Mouse (Mus musculus): ENCODE measurements around the gene Ccrl2.

The Ccrl2 gene

DNA sequence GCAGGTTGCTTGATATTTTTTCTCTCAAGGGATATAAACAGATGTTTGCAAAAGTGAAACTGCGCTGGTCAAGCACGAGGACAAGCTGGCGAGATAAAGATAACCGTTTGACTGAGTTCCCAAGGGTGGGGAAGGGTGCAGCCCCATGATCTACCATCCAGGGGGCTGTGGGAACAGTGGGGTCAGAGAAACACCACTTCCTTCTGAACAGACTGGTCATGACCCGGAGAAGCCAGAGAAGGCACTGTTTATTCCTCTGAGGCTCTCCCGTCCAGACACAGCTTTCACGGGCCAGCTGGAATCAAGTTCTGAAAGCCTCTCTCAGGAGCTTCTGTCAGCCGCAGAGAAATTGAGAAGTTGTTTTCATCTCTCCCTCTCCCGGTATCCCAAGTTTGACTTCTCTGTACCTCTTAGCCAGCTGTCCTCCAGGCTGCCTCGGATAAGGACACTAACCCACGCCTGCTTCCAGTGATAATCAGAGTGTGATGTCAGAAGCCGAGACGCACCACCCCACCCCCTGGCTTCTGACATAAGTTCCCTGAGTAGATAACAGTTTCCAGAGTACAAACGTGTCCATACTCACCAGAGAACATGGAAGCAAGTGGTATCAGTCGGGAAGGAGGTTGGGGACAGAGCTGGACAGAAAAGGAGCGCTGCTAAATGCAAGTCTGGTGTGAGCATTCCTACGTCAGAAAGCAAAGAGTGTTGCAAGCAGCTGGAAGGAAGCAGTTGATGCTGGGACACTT is at the start of gene Ccrl2:
Gene Ccrl2, minus strand, starts transcription at position 722 of the 746 bp plus-strand sequence.
- no peak for DNase-seq

DNA sequence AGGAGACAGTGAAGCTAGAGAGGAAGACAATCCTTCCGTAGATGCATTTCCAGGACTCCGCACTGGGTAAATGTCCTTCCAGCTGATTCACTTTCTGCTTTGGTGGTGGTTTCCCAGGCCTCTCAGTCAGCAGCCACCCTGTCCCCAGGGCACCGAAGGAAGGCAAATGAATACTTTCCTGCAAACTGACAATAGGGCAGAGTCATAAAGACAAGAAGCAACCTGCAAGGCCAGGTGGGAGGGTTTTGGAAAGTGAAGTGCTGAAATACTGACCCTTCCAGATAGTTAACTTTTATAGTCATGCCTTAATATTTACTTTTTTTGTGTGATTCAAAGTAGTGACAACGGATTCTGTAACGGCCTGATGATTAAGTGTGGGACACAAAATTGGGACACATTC is 46.6 kb upstream of the Ccrl2 start:
- DNase-seq = no peak

DNA sequence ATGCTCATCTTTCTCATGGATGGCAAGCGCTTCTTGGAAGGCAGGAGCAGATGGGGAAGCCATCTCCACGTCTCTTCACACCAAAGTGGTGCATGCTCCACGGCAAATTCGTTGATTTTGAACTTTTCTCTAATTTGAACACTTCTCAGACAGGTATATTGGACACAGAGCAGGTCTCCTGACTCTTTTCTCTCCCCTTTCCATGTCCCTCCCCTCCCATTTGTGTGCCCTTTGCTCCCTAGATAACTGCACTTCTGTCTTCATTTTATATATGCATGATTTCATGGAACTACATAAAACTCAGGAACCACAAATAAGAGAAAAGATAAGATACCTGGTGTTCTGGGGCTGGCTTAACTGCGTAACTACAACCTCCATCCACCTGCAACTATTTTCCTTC is 46.0 kb upstream of the Ccrl2 start:
- no peak for DNase-seq

DNA sequence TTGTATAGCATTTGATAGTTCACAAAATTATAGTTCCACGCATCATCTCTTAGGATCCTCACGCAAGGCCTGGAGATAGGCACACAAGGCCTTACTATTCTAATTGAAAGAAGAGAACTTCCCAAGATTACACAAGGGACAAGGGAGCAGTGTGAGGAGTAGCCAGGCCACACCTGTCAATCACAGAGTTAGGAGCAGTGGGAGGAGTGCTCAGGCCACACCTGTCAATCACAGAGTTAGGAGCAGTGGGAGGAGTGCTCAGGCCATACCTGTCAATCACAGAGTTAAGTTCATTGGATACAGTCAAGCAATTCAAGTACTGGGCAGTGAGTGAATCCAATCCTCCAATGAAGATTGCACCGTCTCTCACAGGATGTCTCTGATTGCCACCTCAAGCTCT is 43.1 kb upstream of the Ccrl2 start:
- no peak for DNase-seq

DNA sequence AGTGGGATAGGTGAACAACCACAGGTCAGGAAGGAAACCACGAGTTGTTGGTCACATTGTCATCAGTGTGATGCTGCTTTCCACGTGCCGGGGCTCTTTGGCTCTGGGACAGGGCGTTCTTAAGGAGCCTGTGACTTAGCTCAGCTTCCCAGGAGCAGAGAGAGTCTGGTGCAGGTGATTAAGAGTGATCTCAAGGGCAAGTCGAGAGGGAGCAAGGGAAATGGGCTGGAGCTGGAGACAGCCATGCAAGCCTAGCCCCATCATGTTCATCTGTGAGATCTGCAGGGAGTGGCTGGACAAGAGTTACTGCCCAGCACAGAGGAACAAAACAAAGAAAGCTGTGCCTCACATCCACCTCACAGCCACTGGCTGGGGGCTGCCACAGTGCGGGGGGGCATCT is 40.2 kb upstream of the Ccrl2 start:
- DNase-seq = no peak

DNA sequence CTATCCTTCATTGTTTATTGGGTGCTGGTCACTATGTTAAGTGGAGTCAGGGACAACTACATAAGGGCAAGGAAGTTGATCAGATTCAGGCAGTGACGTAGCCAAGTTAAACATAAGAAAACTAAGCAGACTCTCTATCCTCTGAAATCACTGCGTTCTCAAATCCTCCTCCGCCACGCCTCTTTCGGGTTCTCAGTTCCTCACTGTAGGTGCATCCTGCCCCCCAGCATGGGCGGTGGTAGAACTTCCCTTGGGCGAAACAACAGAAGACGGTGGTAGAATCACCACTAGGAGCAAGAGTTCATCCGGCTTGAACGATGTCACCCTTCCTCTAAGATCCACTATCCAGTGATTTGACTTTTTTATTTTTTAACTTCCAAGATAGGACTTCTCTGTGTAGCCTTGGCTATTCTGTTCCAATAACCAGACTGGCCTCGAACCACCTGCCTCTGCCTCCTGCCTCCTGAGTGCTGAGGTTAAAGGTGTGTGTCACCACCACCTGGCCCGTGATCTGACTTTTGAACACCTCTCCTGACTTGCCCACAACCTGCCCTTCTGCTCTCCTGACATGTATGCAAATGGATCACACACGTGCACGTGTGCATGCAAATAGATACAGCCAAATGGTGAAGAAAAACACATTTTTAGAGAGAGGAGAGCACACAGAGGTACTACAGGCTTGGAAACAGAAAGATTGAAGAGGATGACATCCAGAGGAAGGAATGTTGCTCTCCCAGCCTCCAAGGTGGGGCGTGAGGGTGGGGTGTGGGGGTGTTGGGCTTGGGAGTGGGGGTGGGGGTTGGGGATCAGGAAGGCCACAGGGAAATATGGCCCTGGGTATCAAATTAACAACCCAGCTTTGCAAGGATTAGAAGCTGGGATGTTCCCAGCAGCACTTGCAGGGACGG is 39.4 kb upstream of the Ccrl2 start:
- DNase-seq = no peak

DNA sequence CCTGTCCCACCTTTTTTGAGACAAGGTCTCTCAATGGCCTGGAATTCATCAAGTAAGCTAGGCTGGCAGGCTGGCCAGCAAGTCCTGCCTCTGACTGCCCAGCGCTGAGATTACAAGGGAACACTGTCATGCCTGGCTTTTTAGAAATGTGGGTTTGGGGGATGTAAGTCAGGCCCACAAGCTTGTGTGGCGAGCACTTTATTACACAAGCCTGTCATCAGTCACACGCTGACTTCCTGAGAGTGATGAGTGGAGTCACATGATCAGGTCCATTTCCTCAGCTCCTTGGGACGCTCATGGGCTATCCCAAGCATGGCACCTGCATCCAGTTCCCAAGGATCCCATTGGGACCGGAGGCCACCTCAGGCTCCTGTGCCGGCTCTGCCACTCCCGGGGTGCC is 38.4 kb upstream of the Ccrl2 start:
- DNase-seq = no peak

DNA sequence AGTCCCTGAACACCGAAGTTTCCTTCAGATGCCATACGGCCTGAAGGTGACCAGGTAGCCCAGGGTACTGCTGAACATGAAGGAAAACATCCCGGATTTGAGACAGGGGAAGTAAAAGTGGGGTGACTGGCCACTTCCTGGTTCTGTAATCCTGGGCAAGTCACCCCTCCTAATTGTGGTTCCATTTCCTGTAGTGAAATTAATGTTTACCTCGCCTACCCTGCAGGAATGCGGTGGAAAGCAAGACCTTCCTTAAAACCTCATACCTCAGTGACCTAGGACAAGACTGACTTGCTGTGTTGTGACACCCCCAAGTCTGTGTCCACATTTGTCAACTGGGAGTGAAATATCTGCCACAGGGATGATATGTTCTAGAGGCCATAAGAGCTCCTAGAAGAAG is 37.3 kb upstream of the Ccrl2 start:
- no peak for DNase-seq

DNA sequence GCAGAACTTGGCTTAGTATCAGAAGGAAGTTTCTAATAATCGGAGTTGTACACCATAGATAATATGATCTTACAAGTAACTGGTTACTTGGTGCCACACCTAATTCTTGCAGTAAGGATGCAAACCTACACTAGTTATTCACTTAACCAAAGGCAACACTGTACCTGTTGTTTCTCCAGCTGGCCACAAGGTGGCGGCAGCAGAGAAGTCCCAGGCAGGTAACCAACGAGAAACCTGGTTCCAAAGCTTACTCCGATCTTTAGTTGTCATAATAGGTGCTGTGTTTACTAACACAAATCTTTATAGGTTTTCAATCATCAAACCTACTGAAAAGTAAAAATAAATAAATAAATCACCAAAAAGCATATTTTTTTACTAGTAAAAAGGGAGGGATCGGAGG is 35.8 kb upstream of the Ccrl2 start:
- peak; percentile 55 for DNase-seq

DNA sequence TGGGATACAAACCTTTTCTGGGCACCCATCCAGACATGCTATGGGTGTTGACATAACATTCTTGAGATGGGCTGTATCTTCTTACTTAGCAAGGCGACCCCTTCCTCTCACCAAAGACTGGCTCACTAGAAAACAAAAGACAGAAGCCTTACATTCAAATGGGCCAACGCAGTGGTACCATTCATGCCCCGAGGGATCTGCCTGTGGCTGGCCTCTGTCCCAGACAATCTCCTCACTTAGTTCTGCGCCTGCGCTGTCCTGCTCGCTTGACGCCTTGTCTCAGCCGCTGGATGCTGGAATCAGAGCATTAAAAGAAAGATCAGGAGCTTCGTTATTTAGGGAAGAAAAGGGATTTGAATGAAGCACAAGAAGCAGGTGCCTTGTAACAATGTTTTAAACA is 35.3 kb upstream of the Ccrl2 start:
- peak; percentile 45 for DNase-seq

DNA sequence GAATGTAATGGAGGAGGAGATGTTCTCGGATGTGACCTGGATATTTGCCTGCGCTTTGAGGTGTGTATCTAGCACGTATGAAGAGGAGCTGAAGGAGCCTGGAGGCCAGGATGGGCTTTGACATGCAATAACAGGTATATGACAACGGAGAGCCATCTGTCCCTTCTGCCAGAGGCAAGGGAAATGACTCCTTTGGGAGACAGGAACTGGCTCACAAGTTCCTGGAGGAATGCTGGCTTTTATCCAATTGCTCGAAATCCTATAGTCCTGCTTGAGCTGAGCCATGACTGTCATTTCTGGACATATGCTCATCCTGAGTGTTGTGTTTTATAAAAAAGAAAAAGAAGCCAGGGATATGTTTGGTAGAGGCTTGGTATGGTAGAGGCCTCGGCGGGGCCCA is 31.6 kb upstream of the Ccrl2 start:
- DNase-seq = no peak

DNA sequence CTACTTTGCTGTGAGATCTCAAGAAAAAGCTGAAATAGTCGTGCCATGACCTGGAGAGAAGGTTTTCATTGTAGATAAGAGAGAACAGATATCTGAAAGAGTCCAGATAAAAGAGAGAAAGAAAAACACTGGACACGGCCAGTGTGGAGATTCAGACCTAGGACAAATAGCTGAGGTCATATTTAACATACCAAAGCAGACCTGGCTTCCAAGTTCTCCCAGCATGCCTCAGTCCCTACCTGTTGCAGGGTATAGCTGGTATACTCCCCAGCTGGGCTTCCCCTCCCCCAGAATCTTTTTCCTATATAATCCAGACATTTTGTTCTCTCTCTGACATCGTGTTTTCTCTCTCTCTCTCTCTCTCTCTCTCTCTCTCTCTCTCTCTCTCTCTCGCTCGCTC is 30.6 kb upstream of the Ccrl2 start:
- DNase-seq = no peak

DNA sequence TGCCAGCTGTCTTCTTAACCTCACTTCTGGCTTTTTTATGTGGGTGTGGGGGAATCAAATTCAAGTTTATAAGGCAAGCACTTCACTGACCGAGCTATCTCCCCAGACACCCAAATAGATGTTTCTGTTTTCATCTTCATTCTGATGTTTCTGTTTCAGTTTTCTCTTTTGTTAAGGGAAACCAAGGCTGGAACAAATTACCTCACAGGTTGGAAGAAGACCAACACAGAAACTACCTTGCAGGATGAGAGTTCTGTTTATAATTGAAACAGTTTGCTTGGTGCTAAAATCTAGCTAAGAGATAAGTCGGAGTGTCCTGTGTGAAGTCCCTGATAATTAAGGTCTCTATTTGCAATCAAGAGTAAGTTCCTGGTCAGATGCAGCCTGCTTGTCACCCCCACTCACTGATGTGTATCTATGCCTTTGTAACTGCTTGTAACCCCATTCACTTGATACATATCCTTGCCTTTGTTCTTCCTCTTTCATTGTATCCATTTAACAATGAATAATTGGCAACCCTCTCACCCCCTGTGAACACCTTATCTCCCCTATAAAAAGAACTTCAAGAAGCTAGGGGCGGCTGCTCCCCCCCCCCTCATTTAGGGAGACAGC is 29.8 kb upstream of the Ccrl2 start:
- no peak for DNase-seq

DNA sequence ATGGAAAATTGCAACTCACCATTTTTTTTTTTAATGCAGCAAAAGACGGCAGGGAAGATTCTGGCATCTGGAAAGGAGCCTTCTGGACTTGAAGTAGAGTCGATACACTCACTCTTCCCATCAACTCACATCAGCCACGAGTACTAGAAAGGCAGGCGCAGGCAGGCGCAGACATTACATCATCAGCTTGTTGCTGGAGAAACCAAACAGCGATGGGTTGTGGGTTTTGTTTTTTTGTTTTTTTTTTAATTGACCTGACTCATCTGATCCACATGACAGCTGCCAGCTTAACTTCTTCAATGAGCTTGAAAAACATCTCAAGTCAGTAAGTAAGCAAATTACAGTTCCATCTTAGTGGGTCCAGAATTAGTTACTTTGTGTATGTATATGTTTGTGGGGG is 28.8 kb upstream of the Ccrl2 start:
- DNase-seq = no peak

DNA sequence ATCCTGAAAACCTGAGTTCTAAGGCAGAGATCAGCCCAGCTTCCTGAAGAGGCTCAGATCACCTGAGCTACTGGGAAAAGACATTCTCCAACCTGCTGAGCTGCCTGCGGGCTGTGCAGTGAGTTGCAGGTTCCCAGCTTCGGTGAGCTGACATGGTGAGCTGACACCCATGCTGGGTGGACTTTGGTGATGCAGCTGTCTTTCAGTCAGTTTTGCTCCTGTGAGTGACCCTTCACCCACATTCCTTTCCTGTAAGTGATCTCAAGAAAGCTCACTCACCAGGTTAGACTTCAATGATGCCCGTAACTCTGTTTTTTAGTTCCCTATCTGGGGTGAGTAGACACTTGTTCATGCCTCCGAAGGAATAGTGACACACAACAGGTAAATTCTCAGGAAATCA is 28.0 kb upstream of the Ccrl2 start:
- DNase-seq = no peak

DNA sequence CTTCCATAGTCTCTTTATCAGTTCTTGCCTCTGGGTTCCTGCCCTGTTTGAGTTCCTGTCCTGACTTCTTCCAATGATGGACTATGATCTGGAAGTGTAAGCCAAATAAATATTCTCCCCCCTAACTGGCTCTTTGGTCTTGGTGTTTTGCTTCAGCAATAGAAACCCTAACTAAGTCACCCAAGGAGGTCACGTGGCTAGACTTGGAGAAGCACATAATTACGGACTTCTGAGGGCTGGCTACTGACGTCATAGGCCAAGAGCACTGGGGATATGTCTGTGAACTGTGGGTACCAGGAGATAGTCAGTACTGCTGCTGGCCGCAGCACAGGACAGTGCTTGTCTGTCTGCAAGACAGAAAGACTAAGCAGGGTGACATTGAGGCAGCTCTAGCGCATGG is 24.4 kb upstream of the Ccrl2 start:
- no peak for DNase-seq

DNA sequence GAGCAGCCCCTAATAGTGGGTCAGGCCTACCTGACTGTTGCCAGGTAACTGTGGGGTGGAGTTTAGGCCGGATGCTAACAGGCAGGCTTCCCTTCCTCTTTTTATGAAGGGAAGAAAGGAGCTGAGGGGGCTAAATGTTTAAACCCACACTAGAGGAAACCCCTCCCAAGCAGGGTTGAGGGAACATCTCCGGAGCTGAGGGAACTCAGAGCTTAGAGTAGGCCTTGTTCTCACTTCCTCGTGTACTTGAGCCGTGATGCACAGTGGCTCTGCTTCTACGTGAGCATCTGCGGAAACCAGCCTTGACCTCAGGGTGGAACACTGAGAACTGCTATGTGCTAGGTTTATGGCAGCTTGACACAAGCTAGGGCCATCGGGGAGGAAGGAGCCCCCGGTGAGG is 23.5 kb upstream of the Ccrl2 start:
- DNase-seq = no peak

DNA sequence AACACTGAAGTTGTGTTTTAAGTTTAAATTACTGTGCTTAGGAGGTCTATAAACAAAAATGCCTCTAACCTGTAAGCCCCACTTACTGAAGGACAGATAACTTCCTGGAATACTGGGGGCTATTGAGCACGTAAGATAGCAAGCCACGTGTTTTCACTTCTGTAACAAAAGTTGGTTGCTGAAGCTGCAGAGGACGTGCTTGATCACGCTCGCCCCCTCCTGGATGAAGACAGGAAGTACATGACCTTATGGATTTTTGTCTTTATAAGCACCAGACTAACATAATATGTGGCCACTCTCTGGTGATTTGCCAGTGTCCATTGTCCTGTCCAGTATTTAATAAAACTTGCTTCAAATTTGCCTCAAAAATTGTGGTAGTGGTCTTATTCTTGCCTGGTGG is 20.4 kb upstream of the Ccrl2 start:
- DNase-seq = no peak

DNA sequence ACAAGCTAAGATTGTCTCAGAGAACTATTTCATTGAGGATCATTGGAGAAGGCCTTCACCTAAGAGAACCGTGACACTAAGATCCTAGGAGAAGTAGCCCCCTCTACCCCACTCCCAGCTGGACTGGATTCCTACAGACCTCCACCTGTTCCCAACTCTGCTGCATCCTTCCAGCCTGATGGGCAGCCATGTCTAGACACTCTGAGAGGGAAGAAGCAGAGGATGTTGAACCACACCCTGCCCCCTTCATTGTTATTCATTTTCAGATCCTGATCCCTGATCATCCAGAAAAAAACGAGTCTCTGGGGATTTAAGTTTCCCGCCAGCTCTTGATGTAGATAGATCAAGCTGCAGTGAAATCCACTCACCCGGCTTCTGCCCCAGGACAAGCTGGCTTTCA is 15.7 kb upstream of the Ccrl2 start:
- DNase-seq = no peak

DNA sequence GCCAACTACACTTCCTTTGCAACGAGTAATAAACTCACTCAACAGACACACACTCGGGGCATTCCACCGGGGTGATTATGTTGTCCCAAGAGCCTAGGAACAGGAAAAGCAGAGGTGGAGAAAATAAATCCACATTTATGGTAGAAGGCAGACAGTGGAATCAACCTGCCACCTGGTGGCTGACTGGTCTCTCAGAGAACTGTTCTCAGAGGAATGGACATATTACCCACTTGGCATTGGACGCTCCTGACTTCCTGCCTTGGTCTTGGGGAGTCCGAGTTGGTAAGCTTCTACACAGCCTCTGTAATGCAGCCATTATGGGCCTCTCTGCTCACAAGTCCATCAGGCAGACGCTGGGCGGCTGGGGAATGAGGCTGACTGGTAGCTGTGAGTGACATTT is 14.9 kb upstream of the Ccrl2 start:
- peak; percentile 56 for DNase-seq

DNA sequence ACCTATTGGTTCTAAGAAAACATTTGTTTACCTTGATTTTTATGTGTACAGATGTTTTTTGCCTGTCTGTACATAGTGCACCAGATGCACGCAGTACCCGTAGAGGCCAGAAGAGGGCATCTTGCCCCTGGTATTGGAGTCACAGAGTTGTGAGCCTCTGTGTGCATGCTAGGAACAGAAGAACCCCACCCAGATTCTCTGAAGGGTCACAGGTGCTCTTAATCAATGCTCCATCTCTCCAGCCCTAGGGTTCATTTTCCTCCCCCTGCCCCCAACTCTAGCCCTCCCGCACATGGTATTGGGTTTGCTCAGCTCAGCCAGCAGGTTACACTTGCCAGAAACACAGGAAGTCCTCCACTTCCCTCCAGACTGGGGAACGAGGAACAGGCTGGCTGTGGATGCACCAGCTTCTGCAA is 13.2 kb upstream of the Ccrl2 start:
- DNase-seq = peak; percentile 38

DNA sequence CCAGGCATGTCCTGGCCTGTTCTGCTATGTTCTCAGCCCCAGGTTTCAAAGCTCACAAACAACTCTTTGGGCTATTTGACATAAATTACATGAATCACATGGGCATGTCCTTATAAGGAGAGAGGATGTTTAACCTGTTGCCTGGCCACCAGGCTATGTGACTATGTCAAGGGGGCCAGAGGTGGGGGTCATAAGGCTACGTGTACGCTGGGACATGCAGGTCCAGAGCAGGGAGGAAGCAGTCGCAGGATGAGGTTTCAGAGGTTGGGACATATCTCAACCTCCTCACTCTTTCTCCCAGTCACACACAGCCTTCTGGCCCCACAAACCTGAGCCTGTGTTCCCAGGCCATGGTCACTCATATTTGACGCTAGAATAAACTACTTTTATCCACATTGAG is 9.7 kb upstream of the Ccrl2 start:
- no peak for DNase-seq

DNA sequence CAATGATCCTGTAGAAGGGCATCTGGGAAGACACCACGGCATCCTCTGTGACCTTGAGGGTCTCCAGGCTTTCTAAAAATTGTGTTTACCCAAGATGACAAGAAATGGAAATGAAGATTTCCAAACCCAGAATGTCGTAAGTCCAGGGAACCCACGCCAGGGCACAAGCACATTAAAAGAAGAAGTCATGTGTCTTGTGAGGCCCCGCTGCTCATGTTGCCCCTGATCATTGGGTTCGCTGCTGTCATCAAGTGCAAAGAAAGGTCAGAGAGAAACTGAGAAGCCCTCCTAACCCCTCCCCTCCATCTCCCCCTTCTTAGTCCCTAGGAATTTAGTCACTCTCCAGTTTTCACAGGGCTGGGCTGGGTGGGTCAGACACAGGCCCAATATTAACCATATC is 5.5 kb upstream of the Ccrl2 start:
- no peak for DNase-seq

DNA sequence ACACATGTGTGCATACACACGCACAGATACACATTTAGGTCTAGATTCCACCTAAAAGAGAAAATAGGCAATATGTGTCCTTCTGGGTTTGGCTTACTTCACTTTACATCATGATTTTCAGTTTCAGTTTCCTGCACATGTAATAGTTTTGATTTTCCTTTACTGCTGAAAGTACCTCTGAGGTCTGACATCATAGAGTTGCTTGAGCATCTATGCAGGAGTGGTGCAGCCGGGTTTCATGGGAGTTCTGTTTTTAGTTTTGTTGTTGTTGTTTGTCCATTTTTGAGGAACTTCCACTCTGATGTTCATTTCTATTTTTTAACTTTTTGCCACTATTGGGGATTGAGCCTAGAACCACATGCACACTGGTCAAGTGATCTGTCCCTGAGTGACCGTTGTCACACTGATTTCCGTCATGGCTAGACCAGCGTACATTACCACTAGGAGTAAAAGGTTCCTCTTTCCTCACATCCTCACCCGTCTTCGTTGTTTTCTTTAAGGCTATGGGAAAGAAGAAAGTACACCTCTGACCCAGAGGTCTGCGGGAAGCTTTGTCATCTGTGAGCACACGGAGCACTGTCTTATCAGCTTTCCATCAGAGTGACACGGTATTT is 1.7 kb upstream of the Ccrl2 start:
- no peak for DNase-seq
